Mouse (Mus musculus) urinary bladder, postnatal 36 days (tissue): ENCODE data around the gene Agr3.

ENCODE experiments used
- DNase-seq, 2 experiments: peaks; one replicate each; pipeline ENCODE4 v3.0.0; 2022; ENCODE audit warnings: low spot score in 2 of 2, mixed read lengths in 1 of 2

The Agr3 gene

GRCm38 (mm10) chr12:35925402-35925801 lies at the start of gene Agr3:
Gene Agr3 (plus strand): TSS chr12:35925620.
- DNase-seq = no peak

- DNase-seq = peak; percentile 38 to 40
These were observed 40.4 kb upstream of the Agr3 start for GRCm38 (mm10) chr12:35884892-35885558.

GRCm38 (mm10) chr12:35889383-35889782 lies 36.0 kb upstream of the Agr3 start:
- no peak for DNase-seq

- no peak for DNase-seq
These were observed 34.7 kb upstream of the Agr3 start for GRCm38 (mm10) chr12:35890756-35891155.

- DNase-seq = no peak
These were observed 31.0 kb upstream of the Agr3 start for GRCm38 (mm10) chr12:35894304-35894900.

GRCm38 (mm10) chr12:35895875-35896763 lies 29.3 kb upstream of the Agr3 start:
- peak; percentile 33 to 51 for DNase-seq

- no peak for DNase-seq
These were observed 28.6 kb upstream of the Agr3 start for GRCm38 (mm10) chr12:35896764-35897282.

- no peak for DNase-seq
These were observed 14.8 kb upstream of the Agr3 start for GRCm38 (mm10) chr12:35910632-35911031.

- no peak for DNase-seq
These were observed 9.6 kb upstream of the Agr3 start for GRCm38 (mm10) chr12:35915813-35916212.

GRCm38 (mm10) chr12:35916467-35916866 lies 9.0 kb upstream of the Agr3 start:
- no peak for DNase-seq

GRCm38 (mm10) chr12:35918031-35918430 lies 7.4 kb upstream of the Agr3 start:
- no peak for DNase-seq

GRCm38 (mm10) chr12:35927804-35928203 lies 2.4 kb downstream of the Agr3 start:
- DNase-seq = no peak

GRCm38 (mm10) chr12:35932816-35933215 lies 7.4 kb downstream of the Agr3 start:
- DNase-seq = no peak

- no peak for DNase-seq
These were observed 26.3 kb downstream of the Agr3 start for GRCm38 (mm10) chr12:35951757-35952156.

- DNase-seq = no peak
These were observed 31.8 kb downstream of the Agr3 start for GRCm38 (mm10) chr12:35957235-35957634.

GRCm38 (mm10) chr12:35966098-35966767 lies 40.8 kb downstream of the Agr3 start:
- no peak for DNase-seq

GRCm38 (mm10) chr12:35966768-35967141 lies 41.3 kb downstream of the Agr3 start:
- DNase-seq = no peak

- DNase-seq = no peak
These were observed 50.5 kb downstream of the Agr3 start for GRCm38 (mm10) chr12:35975898-35976297.

GRCm38 (mm10) chr12:35977633-35978246 lies 52.3 kb downstream of the Agr3 start:
- DNase-seq = no peak

GRCm38 (mm10) chr12:35979625-35980024 lies 54.2 kb downstream of the Agr3 start:
- no peak for DNase-seq

- no peak for DNase-seq
These were observed 56.4 kb downstream of the Agr3 start for GRCm38 (mm10) chr12:35981732-35982360.
